Mouse (Mus musculus) thymus, postnatal 4 days (tissue): ENCODE results near the gene Olfr1109.

Experiments used
- DNase-seq: peaks from one replicate; pipeline ENCODE4 v3.0.0; 2021

Gene Olfr1109

DNA sequence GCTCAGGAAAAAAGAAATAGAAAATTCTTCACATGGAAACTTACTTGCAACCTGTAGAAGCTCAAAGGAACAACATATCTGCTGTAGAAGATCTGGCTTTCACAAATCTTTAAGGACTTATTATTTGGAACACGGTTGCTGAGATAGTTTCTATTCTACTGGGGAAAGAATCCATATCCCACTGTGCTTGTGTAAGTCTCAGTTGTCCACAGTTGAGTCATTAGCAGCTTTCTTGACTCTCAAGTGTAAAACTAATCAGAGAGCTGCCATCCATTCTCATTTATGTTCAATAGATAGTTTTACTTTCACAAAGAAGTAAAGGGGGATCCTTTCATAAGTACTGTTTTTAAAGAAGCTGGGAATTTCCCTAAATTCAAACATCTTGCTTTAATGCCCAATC is at the start of gene Olfr1109:
Olfr1109 (minus strand) TSS at position 101 of the 400 bp plus-strand sequence.
- no peak for DNase-seq

DNA sequence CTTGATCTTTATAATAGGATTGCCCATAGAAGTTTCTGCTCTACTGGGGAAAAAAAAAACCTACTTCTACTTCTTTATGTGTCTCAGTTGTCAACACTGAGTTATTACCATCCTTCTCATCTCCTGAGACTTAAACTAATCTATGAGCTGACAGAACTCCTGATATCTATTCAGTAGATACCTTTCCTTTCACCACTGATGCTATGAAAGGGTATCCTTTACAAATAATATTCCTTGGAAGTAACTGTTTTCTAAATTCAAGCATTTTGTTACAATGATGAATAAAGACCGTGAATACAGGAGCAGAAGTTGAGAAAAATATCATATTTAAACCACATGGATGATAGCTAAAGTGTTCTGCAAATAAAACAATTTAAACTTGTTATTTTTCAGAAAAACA is 44.4 kb upstream of the Olfr1109 start, which contains the start of gene Olfr1110:
Olfr1110 (minus strand) TSS at position 101 of the 400 bp plus-strand sequence.
- DNase-seq: no peak

DNA sequence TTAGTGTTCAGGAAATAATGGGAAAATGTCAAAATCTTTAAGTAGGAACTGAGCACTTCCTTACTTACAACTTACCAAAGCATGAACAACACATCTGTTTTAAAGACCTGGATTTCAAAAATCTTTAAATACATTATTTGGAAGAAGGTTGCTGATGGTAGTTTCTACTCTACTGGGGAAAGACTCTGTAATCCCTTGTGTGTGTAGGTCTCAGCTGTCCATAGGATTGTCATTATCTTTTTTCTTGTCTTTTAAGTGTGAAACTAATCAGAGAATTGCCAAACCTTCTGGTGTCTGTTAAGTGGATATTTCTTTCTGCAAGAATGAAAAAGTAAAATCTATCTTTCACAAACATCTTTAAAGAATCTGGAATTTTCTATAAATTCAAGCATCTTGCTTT is 18.7 kb upstream of the Olfr1109 start, which contains the start of gene Olfr259:
Olfr259 (minus strand) TSS at position 101 of the 400 bp plus-strand sequence.
- no peak for DNase-seq

DNA sequence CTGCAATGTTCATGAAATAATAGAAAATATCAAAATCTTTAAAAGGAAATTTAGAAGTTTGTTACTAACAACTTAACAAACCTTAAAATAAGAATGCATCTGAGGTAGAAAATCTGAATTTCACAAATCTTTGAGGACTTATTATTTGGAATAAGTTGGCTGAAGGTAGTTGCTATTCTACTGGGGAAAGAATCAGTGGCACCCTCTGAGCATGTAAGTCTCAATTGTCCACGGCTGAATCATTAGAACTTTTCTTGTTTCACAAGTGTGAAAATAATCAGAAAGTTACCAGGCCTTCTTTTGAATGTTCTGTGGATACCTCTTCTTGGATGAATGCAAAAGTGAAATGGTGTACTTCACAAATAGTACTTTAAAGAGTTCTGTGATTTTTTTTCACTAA is 20.1 kb downstream of the Olfr1109 start, which contains the start of gene Olfr1107:
Olfr1107 (minus strand) TSS at position 101 of the 400 bp plus-strand sequence.
- no peak for DNase-seq

DNA sequence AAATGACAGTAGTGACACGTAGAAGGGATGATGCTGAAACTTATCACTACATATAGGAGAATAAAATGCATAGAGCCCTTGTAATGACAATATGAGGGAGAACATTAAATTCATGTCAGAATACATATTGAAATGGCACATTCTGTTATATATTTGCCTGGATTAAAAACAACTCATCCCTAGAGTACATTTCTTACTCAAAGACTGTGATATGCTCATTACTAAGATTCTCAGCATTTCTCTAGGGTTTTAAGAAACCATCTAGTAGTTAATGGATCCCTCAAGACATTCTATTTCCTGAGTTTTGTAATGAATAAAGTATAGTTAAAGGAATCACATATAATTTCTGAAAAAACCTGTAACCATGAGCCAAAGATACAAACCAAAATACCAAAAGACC is 43.6 kb downstream of the Olfr1109 start, which contains the start of gene Olfr1106:
Olfr1106 (minus strand) TSS at position 101 of the 400 bp plus-strand sequence.
- no peak for DNase-seq
